Mouse (Mus musculus) lung, adult 2 months (tissue): ENCODE results near the gene Ftl1.

Experiments used
- CTCF ChIP-seq: fragments of 200-500 bp; IDR thresholded peaks from 2 replicates; pipeline ENCODE4 v1.5.1; 2011; ENCODE audit warnings: mild to moderate bottlenecking, low read length, control low read depth; ENCODE audit not compliant: insufficient read depth
- POLR2A ChIP-seq: fragments of 200-500 bp; IDR thresholded peaks from 2 replicates; pipeline ENCODE4 v1.6.1; 2011; ENCODE audit warnings: low read depth, mild to moderate bottlenecking, control low read depth, low read length, borderline replicate concordance; ENCODE audit errors: extremely low read depth

GRCm38 (mm10) chr7:45413864-45414739 lies 45.6 kb downstream of the Ftl1 start:
- TF ChIP-seq CTCF (no peak), POLR2A (no peak)
